Mouse (Mus musculus): ENCODE measurements around the gene Twf2. TPM values are rescaled to one million over a fixed set of nuclear protein-coding genes. Genes with fewer than 3 reads are reported as not detected.
A peak's percentile ranks its signal among the peaks of the same experiment; 100 is the strongest.

Gene Twf2
- polyA plus RNA-seq, 1 experiment from 2014 or later: 53.9 TPM

DNA sequence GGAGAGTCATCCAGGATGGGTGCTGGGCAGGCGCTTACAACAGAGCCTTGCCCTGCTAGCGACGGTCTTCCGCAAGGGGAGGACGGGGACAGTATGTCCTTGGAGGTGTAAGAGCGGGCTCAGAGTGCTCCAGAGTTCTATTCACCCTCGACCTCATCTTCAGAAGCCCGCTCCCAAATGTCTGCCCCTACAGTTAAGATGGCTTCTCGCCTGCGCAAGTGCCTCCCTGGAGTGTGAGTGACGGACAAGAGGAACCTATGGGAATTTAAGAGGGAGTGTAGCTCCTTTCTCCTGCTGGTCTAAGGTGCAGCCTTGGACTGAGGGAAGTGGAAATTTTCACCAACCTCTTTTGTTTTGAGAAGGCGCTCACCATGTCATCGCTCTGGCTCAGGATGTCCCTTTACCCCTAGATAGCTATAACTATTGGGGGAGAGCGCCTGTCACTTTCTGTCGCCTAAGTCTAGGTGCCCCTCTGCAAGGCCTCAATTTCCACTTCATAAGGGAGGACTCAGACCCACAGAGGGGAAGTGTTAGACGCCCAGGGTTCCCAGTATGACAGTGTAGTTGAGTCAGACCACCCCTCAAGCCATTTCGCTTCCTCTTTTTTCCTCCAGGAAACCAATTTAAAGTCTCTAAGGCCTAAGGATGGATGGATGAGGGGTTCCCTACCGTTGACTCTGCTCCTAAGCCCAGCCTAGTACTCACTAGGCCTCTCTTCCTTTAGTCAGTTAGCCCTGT lies 3.2 kb upstream of the Twf2 start, which contains the start of gene Ppm1m:
TSS of gene Ppm1m (minus strand) at position 212 of the 738 bp plus-strand sequence.
- Histone ChIP-seq H3K9ac (peak within 1 kb of the TSS; percentile 84), H3K27me3 (replicated peaks) (no peaks in the 10 kb centered on the region), H3K4me3 (peak within 1 kb of the TSS; percentile 74), H3K9me3 (replicated peaks) (no peaks in the 10 kb centered on the region), H3K36me3 (peaks cover 26% of the 10 kb centered on the region), H3K27ac (ENCODE audit: poor library complexity, severe bottlenecking) (peak within 1 kb of the TSS; percentile 22; the same call in 1 of the 2 replicates), H3K4me1 (replicated peaks) (peaks cover 39% of the 10 kb centered on the region), H3K4me2 (peak within 1 kb of the TSS; percentile 70)
- 40% methylated on average over 18 of the region's 18 CpGs for WGBS
- ATAC-seq (ENCODE audit: insufficient number of reproducible peaks, low FRiP score): peak; percentile 16; the same call in 1 of the 2 replicates

GRCm38 (mm10) chr9:106201895-106202294 lies 1.0 kb upstream of the Twf2 start:
- no peaks in the 10 kb centered on the region for H3K9me3 ChIP-seq (replicated peaks)
- H3K36me3 ChIP-seq: peaks cover 6% of the 10 kb centered on the region; the same call in 1 of the 2 replicates
- no peak overlapping the region for H3K9ac ChIP-seq
- 88% methylated on average over 3 of the region's 3 CpGs for WGBS
- no peak overlapping the region for H3K4me3 ChIP-seq
- no peak for ATAC-seq (ENCODE audit: insufficient number of reproducible peaks, low FRiP score)
- H3K27me3 ChIP-seq (replicated peaks): no peaks in the 10 kb centered on the region
- peak overlapping the region; percentile 80 for H3K4me2 ChIP-seq
- H3K4me1 ChIP-seq (replicated peaks): peaks cover 59% of the 10 kb centered on the region
- peak overlapping the region; percentile 73; the same call in 1 of the 2 replicates for H3K27ac ChIP-seq (ENCODE audit: poor library complexity, severe bottlenecking)

- H3K4me2 ChIP-seq: peak overlapping the region; percentile 80
- H3K27me3 ChIP-seq (replicated peaks): no peaks in the 10 kb centered on the region
- peak overlapping the region; percentile 73 for H3K4me3 ChIP-seq
- 66% methylated on average over 7 of the region's 7 CpGs for WGBS
- ATAC-seq (ENCODE audit: insufficient number of reproducible peaks, low FRiP score): no peak
- H3K36me3 ChIP-seq: peaks cover 21% of the 10 kb centered on the region
- H3K27ac ChIP-seq (ENCODE audit: poor library complexity, severe bottlenecking): peak overlapping the region; percentile 73; the same call in 1 of the 2 replicates
- no peaks in the 10 kb centered on the region for H3K9me3 ChIP-seq (replicated peaks)
- peak overlapping the region; percentile 42 for H3K9ac ChIP-seq
- H3K4me1 ChIP-seq (replicated peaks): peaks cover 53% of the 10 kb centered on the region
These were observed 1.3 kb downstream of the Twf2 start for GRCm38 (mm10) chr9:106203990-106204851.

DNA sequence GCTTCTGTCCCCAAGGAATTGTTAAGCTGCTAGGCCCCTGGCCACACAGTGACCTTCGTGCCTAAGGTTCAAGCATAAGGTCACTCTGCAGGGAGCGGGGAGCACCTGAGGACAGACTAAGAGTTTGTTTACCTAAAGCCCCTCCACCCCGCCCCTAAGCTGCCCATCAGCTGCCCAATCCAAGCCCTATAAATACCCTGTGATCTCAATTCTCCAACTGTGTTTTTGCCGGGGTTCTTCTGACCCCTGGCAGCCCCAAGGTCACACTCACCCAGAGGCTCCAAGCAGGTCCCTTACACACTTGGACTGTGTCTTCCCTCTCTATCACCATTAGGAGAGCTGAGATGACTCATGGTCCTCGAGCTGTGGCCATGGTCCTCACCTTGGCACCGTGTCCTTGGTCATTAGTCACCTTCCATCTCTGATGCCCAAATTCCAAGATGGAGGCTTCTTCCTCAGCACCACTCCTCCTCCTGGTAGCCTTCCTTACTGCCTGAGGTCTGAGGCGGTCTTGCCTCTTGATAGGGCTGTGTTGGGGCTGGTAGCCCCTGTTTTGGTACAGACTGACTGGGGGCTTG lies 2.9 kb downstream of the Twf2 start:
- H3K27me3 ChIP-seq (replicated peaks): no peaks in the 10 kb centered on the region
- H3K4me2 ChIP-seq: no peak overlapping the region; the same call in 1 of the 2 replicates
- H3K36me3 ChIP-seq: peaks cover 23% of the 10 kb centered on the region
- H3K9ac ChIP-seq: no peak overlapping the region
- no peaks in the 10 kb centered on the region for H3K9me3 ChIP-seq (replicated peaks)
- H3K27ac ChIP-seq (ENCODE audit: poor library complexity, severe bottlenecking): peak overlapping the region; percentile 2; the same call in 1 of the 2 replicates
- H3K4me3 ChIP-seq: no peak overlapping the region
- H3K4me1 ChIP-seq (replicated peaks): peaks cover 43% of the 10 kb centered on the region
- WGBS: 75% methylated on average over 7 of the region's 7 CpGs
- no peak for ATAC-seq (ENCODE audit: insufficient number of reproducible peaks, low FRiP score)

- H3K27ac ChIP-seq (ENCODE audit: poor library complexity, severe bottlenecking): peak overlapping the region; percentile 2; the same call in 1 of the 2 replicates
- H3K36me3 ChIP-seq: peaks cover 23% of the 10 kb centered on the region
- peaks cover 48% of the 10 kb centered on the region for H3K4me1 ChIP-seq (replicated peaks)
- 42% methylated on average over 2 of the region's 2 CpGs for WGBS
- H3K27me3 ChIP-seq (replicated peaks): no peaks in the 10 kb centered on the region
- ATAC-seq (ENCODE audit: insufficient number of reproducible peaks, low FRiP score): no peak
- no peak overlapping the region for H3K4me3 ChIP-seq
- no peaks in the 10 kb centered on the region for H3K9me3 ChIP-seq (replicated peaks)
- peak overlapping the region; percentile 8; the same call in 1 of the 2 replicates for H3K4me2 ChIP-seq
- no peak overlapping the region for H3K9ac ChIP-seq
These were observed 3.6 kb downstream of the Twf2 start for GRCm38 (mm10) chr9:106206515-106206914.

DNA sequence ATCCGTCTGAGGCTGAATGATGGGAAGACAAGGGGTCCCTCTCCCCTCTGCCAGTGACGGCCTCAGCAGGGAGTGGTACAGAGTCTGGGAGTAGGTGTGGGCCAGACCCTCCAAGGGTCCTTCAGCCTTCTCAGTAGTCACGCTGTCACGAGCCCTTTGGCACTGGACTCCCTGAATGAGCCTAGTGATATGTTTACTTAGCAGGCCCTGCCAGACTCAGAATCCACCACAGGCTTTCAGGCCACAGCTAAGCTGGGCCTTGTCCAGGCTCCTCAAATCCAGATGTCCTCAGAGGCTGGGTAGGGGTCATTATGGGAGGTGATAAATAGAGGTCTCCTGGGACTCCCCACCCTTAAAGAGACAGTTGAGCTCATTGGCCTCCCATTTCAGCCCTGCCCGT lies 5.3 kb downstream of the Twf2 start:
- no peak overlapping the region for H3K4me2 ChIP-seq
- H3K9me3 ChIP-seq (replicated peaks): no peaks in the 10 kb centered on the region
- no peak overlapping the region for H3K9ac ChIP-seq
- H3K4me1 ChIP-seq (replicated peaks): peaks cover 52% of the 10 kb centered on the region
- H3K27me3 ChIP-seq (replicated peaks): no peaks in the 10 kb centered on the region
- no peak for ATAC-seq (ENCODE audit: insufficient number of reproducible peaks, low FRiP score)
- peaks cover 32% of the 10 kb centered on the region for H3K36me3 ChIP-seq
- WGBS: 90% methylated on average over 5 of the region's 5 CpGs
- H3K4me3 ChIP-seq: no peak overlapping the region
- H3K27ac ChIP-seq (ENCODE audit: poor library complexity, severe bottlenecking): no peak overlapping the region

DNA sequence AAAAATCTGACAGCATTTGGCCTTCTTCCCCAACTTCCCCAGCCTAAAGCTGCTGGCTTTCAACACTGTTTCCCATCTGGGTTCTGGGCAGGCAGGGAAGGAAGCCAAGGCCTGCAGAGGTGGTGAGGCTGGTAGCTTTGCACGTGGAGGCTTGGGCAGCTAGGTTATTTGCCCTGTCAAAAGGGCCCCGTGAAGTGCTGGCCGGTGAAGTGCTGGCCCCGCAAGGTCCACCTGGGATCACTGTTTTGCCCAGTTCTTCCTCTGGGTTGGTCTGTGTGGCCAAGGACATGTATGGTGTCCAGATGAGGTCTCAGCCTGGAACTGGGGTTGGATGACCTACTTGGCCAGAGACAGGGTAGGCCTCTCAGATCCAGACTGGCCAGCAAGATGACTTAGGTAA lies 7.0 kb downstream of the Twf2 start:
- Histone ChIP-seq H3K9me3 (replicated peaks) (no peaks in the 10 kb centered on the region), H3K4me1 (replicated peaks) (peaks cover 35% of the 10 kb centered on the region), H3K4me3 (no peak overlapping the region), H3K27ac (ENCODE audit: poor library complexity, severe bottlenecking) (no peak overlapping the region), H3K9ac (no peak overlapping the region), H3K36me3 (peaks cover 49% of the 10 kb centered on the region), H3K4me2 (no peak overlapping the region), H3K27me3 (replicated peaks) (no peaks in the 10 kb centered on the region)
- ATAC-seq (ENCODE audit: insufficient number of reproducible peaks, low FRiP score): no peak
- 90% methylated on average over 4 of the region's 4 CpGs for WGBS

DNA sequence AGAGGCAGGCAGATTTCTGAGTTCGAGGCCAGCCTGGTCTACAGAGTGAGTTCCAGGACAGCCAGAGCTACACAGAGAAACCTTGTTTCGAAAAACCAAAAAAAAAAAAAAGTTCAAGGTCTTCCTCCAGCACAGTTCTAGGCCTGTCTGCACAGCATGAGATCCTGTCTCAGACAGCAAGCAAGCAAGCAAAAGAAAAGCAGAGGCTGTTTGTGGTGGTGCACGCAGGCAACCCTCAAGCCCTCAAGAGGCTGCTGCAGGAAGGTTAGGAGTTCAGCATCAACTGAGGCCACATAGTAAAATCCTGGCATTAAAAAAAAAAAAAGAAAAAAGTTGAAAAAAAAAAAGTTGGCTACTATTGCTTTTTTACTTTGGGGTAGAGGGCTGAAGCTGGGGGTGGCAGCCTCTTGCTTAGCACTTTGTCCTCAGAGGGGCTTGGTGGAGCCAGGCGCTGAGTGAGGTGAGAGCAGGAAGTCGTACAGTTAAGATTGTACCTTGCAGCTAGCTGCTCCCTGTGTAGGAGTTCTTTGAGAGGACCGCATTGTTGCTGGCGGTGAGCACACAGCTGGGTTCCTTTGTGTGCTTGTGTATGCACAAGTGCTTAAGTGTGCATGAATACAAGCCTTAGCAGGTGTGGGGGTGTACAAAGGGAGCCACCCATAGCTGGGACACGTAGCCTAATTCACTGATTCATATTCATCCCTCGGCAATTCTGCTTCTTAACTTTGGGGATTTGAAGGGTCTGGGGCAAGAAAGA lies 8.1 kb downstream of the Twf2 start:
- peak overlapping the region; percentile 30 for H3K4me3 ChIP-seq
- WGBS: 53% methylated on average over 9 of the region's 9 CpGs

GRCm38 (mm10) chr9:106211680-106212593 lies 9.0 kb downstream of the Twf2 start:
- H3K9ac ChIP-seq: peak overlapping the region; percentile 59
- peaks cover 17% of the 10 kb centered on the region for H3K4me1 ChIP-seq (replicated peaks)
- peaks cover 57% of the 10 kb centered on the region for H3K36me3 ChIP-seq
- H3K4me3 ChIP-seq: peak overlapping the region; percentile 30
- no peaks in the 10 kb centered on the region for H3K27me3 ChIP-seq (replicated peaks)
- peak overlapping the region; percentile 68 for H3K4me2 ChIP-seq
- 23% methylated on average over 37 of the region's 37 CpGs for WGBS
- H3K27ac ChIP-seq (ENCODE audit: poor library complexity, severe bottlenecking): peak overlapping the region; percentile 6; the same call in 1 of the 2 replicates
- no peaks in the 10 kb centered on the region for H3K9me3 ChIP-seq (replicated peaks)
- peak; percentile 76 for ATAC-seq (ENCODE audit: insufficient number of reproducible peaks, low FRiP score)

More for the DNA sequence above, 8.1 kb downstream of the Twf2 start:
- H3K27me3 ChIP-seq (replicated peaks): no peaks in the 10 kb centered on the region
- H3K9ac ChIP-seq: peak overlapping the region; percentile 59; the same call in 1 of the 2 replicates
- peak overlapping the region; percentile 68 for H3K4me2 ChIP-seq
- ATAC-seq (ENCODE audit: insufficient number of reproducible peaks, low FRiP score): no peak
- peak overlapping the region; percentile 6; the same call in 1 of the 2 replicates for H3K27ac ChIP-seq (ENCODE audit: poor library complexity, severe bottlenecking)
- no peaks in the 10 kb centered on the region for H3K9me3 ChIP-seq (replicated peaks)
- H3K4me1 ChIP-seq (replicated peaks): peaks cover 26% of the 10 kb centered on the region
- peaks cover 58% of the 10 kb centered on the region for H3K36me3 ChIP-seq

All from heart, embryonic 12.5 days (tissue).